Mouse (Mus musculus) neural tube, embryonic 11.5 days (tissue): Measurements from ENCODE around the gene Znrf2. TPM values are rescaled to one million over a fixed set of nuclear protein-coding genes. Genes with fewer than 3 reads are reported as not detected.

ENCODE experiments used
- ATAC-seq: fragments of 200-750 bp; cut with Nextera tagmentation; 2 replicates; pipeline ENCODE4 v1.8.0; 2017; ENCODE audit warnings: moderate number of reproducible peaks, mild to moderate bottlenecking, moderate TSS enrichment, moderate library complexity; ENCODE audit not compliant: insufficient read depth, low FRiP score, low TSS enrichment
- DNase-seq: peaks from one replicate; pipeline ENCODE4 v3.0.0-alpha.2; 2015; ENCODE audit warnings: low spot score
- H3K27ac ChIP-seq: fragments of 300-500 bp; sonication (generic); 2 replicates; pipeline ENCODE4 v1.5.1; 2014; ENCODE audit warnings: low read depth, mild to moderate bottlenecking, low read length
- H3K27me3 ChIP-seq: fragments of 300-500 bp; sonication (generic); 2 replicates; pipeline ENCODE4 v1.6.1; 2014; ENCODE audit warnings: mild to moderate bottlenecking, low read length, mixed read lengths; ENCODE audit not compliant: control insufficient read depth, insufficient read depth
- H3K36me3 ChIP-seq: fragments of 300-500 bp; sonication (generic); 2 replicates; pipeline ENCODE4 v1.6.1; 2014; ENCODE audit warnings: mild to moderate bottlenecking, low read length, moderate library complexity, mixed read lengths; ENCODE audit not compliant: control insufficient read depth, insufficient read depth
- H3K4me1 ChIP-seq: fragments of 300-500 bp; sonication (generic); 2 replicates; pipeline ENCODE4 v1.6.1; 2014; ENCODE audit warnings: low read length, mixed read lengths; ENCODE audit not compliant: control insufficient read depth, insufficient read depth
- H3K4me2 ChIP-seq: fragments of 300-500 bp; sonication (generic); 2 replicates; pipeline ENCODE4 v1.6.1; 2014; ENCODE audit warnings: low read depth, mild to moderate bottlenecking, moderate library complexity
- H3K4me3 ChIP-seq: fragments of 300-500 bp; sonication (generic); 2 replicates; pipeline ENCODE4 v1.5.1; 2014; ENCODE audit warnings: low read depth, low read length
- H3K9ac ChIP-seq: fragments of 300-500 bp; sonication (generic); 2 replicates; pipeline ENCODE4 v1.6.1; 2014; ENCODE audit warnings: mild to moderate bottlenecking, low read length
- H3K9me3 ChIP-seq: fragments of 300-500 bp; sonication (generic); 2 replicates; pipeline ENCODE4 v1.6.1; 2016; ENCODE audit warnings: low read length; ENCODE audit not compliant: control insufficient read depth
- WGBS: fragments of 180-500 bp; shearing (Covaris S2); extraction: QIAGEN DNeasy Blood & Tissue Kit; methylation state at CpG from one replicate; pipeline ENCODE4 v1.1.7; 2014; 5-methylcytosine and 5-hydroxymethylcytosine counted together
- polyA plus RNA-seq: library from polyadenylated mRNA; unstranded; fragments of >200 nt; fragmentation: Nextera tagmentation; extraction: Ambion mirVana; gene quantifications from 2 replicates; pipeline ENCODE4 v1.2.1, GENCODE M21; 2014

The Znrf2 gene
- polyA plus RNA-seq, 1 experiment from 2014 or later: 2.5 TPM

DNA sequence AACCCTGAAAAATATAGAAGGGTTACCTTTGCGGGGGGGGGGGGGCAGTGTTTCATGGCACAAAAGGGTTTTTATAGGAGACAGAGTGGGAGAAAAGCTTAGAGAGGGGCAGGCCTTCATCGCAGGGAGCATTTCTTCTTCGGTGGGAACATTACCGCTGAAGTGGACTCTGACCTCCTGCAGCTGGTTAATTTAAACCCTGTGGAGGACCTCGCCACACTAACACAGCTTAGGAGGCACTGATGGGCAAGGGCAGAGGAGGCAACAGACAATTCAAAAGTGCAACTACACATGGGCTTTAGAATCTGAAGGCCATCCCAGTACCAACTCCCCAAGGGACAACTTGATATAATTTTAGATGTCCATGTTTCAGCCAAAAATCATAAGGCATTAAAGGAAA, 20.7 kb upstream of the Znrf2 start:
- no peaks in the 10 kb centered on the region for H3K9me3 ChIP-seq
- DNase-seq: no peak
- H3K4me2 ChIP-seq: no peak overlapping the region
- WGBS: 77% methylated on average over 5 of the region's 5 CpGs
- no peaks in the 10 kb centered on the region for H3K27me3 ChIP-seq
- H3K4me1 ChIP-seq: no peaks in the 10 kb centered on the region
- no peak overlapping the region for H3K4me3 ChIP-seq
- no peak overlapping the region for H3K27ac ChIP-seq
- no peaks in the 10 kb centered on the region for H3K36me3 ChIP-seq
- H3K9ac ChIP-seq: no peak overlapping the region
- ATAC-seq: no peak

- DNase-seq: no peak
- no peak for ATAC-seq
Measured at GRCm38 (mm10) chr6:54802348-54802747, 14.4 kb upstream of the Znrf2 start.

DNA sequence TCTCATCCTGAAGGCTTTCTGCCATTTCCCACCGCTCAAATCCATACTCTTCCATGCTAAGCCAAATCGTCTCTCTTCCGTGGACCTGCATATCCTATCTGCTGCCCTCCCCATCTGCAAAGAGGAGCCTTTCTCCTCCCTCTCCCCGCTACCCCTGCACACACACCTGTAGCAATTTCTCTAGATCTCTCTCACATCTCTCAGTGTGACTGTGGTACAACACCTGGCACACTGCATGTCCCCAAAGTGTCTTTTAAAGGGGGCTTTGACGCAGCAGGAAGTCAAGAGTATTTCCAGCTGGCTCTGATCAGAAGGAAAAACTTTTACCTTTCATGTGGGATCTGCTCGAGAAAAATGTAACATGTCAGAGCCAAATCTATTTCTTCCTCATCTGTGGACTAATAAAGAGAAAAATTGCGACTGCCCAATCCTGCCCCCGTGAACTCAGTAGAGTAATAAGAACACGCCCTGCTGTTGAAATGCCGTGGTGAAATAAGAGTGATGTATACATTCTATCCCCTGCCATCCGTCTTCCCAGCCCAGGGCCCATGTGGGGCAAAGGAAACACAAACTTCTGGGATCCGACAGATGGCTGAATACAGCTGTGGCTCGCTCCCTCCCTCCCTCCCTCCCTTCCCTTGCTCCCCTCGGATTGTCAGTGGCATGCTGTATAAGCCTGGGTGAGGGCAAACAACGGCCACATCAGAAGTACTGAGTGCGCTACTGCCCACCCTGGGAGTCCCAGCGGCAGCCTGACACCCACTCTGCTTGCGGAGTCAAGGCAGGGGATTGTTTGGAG, 12.5 kb upstream of the Znrf2 start:
- H3K4me2 ChIP-seq: no peak overlapping the region
- H3K36me3 ChIP-seq: no peaks in the 10 kb centered on the region
- no peak for ATAC-seq
- no peaks in the 10 kb centered on the region for H3K4me1 ChIP-seq
- no peaks in the 10 kb centered on the region for H3K27me3 ChIP-seq
- H3K9ac ChIP-seq: no peak overlapping the region
- no peak overlapping the region for H3K27ac ChIP-seq
- 57% methylated on average over 18 of the region's 18 CpGs for WGBS
- H3K9me3 ChIP-seq: no peaks in the 10 kb centered on the region
- no peak overlapping the region for H3K4me3 ChIP-seq
- DNase-seq: peak; percentile 27

More at GRCm38 (mm10) chr6:54802348-54802747, 14.4 kb upstream of the Znrf2 start:
- H3K9ac ChIP-seq: no peak overlapping the region
- H3K4me3 ChIP-seq: no peak overlapping the region
- 67% methylated on average over 8 of the region's 8 CpGs for WGBS
- no peaks in the 10 kb centered on the region for H3K4me1 ChIP-seq
- H3K27ac ChIP-seq: no peak overlapping the region
- no peaks in the 10 kb centered on the region for H3K36me3 ChIP-seq
- H3K4me2 ChIP-seq: no peak overlapping the region
- no peaks in the 10 kb centered on the region for H3K9me3 ChIP-seq
- no peaks in the 10 kb centered on the region for H3K27me3 ChIP-seq

- Histone ChIP-seq H3K27ac (no peak overlapping the region), H3K9me3 (no peaks in the 10 kb centered on the region), H3K9ac (no peak overlapping the region), H3K27me3 (no peaks in the 10 kb centered on the region), H3K4me3 (no peak overlapping the region), H3K4me1 (no peaks in the 10 kb centered on the region), H3K36me3 (no peaks in the 10 kb centered on the region), H3K4me2 (no peak overlapping the region)
- ATAC-seq (no peak), DNase-seq (no peak)
- WGBS: 90% methylated on average over 5 of the region's 5 CpGs
Measured at GRCm38 (mm10) chr6:54805779-54806178, 10.9 kb upstream of the Znrf2 start.

DNA sequence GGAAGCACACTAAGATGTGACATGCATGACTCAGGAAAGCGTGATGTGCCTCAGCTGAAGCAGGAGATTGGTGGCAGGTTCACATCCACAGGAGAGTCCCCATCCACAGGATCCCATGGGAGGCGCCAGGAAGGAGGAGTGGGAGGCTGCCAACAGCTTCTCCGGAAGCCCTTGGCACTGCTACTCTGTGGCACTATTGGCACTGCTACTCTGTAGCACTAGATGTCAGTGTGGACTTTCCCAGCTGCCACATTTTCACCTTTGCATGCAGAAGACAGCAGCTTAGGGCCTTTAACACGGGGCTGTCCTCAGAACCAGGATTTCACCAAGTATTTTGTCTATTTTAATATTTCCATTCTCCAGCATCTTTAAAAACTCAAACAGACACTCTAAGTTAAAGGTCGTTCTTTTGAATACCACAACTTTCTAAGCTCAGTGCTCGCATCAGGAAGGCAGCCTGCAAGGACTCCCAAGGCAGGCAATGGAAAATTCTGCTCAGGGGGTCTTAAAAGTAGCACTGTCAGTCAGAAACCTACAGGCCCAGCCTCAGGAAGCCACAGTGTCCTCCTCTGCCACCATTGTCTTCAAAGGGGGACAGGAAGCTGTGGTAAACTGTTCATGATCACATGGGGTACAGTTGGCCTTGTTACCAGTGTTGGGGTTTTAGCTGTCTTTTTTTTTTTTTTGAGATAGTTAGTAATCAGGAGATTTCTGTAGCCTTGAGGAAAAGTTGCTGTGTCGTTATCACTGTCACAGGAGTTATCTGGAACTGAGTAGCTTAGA, 7.0 kb upstream of the Znrf2 start:
- Histone ChIP-seq H3K9ac (no peak overlapping the region), H3K4me2 (no peak overlapping the region), H3K27ac (no peak overlapping the region), H3K4me1 (no peaks in the 10 kb centered on the region), H3K27me3 (no peaks in the 10 kb centered on the region), H3K9me3 (no peaks in the 10 kb centered on the region), H3K4me3 (no peak overlapping the region), H3K36me3 (no peaks in the 10 kb centered on the region)
- no peak for ATAC-seq
- no peak for DNase-seq
- WGBS: 74% methylated on average over 7 of the region's 7 CpGs

- Histone ChIP-seq H3K4me3 (no peak overlapping the region), H3K27ac (no peak overlapping the region), H3K27me3 (no peaks in the 10 kb centered on the region), H3K9me3 (no peaks in the 10 kb centered on the region), H3K4me1 (no peaks in the 10 kb centered on the region), H3K36me3 (no peaks in the 10 kb centered on the region), H3K9ac (no peak overlapping the region), H3K4me2 (no peak overlapping the region)
- ATAC-seq (no peak), DNase-seq (no peak)
- 81% methylated on average over 1 of the region's 1 CpGs for WGBS
Measured at GRCm38 (mm10) chr6:54810314-54810646, 6.4 kb upstream of the Znrf2 start.

DNA sequence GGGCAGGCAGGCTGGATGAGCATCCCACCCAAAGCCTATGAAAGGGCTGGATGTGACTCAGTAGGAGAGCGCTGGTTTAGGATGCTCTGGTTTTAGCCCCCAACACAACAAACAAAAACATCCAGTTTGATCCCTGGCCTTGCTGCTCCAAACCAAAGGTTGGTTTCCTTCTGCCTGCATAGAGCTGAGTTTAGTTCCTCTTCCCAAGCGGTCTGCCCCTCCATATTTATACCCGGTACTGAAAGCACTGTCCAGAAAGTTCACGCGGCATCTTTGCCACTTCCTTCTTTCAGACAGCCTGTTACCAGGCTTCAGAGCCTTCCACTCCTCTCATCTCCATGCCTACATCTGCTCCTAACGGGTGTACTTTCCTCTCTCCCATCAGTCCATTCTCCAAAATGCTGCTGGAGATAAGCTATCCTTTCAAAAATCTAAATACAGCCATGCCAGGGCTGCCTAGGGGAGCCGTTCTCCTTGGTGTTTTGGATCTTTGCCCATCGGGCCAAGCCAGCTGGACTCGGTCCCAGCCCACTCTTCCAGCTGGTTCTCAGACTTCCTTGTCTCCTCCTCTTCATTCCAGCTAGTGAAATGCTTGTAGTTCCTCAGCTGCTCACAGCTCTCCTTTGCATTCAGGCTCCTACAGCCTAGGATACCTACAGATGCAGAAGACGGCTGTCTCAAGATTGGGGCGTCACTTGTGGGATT, 5.0 kb upstream of the Znrf2 start:
- Histone ChIP-seq H3K27ac (no peak overlapping the region), H3K27me3 (no peaks in the 10 kb centered on the region), H3K4me2 (no peak overlapping the region), H3K4me3 (no peak overlapping the region), H3K4me1 (no peaks in the 10 kb centered on the region), H3K9ac (no peak overlapping the region), H3K36me3 (no peaks in the 10 kb centered on the region), H3K9me3 (no peaks in the 10 kb centered on the region)
- DNase-seq: no peak
- ATAC-seq: no peak
- WGBS: 88% methylated on average over 11 of the region's 11 CpGs

DNA sequence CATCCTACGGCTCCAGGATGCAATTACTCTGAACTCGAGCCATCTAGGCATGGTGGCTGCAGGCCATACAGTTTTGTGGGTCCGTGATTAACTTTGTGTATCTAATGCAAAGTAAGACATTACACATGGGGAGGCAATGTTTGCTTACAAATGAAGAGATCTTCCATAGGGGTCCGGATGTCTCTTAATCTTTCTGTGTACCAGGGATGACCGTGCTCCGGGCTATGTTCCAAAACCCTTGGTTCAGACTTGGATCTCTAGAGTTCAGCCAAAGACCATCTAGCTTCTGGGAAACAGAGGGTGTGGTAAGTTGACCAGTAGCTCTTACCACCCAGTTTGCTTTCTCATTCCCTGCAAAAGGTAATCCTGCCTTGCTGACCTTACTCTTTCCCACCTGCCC, 4.4 kb upstream of the Znrf2 start:
- Histone ChIP-seq H3K9me3 (no peaks in the 10 kb centered on the region), H3K36me3 (no peaks in the 10 kb centered on the region), H3K27ac (no peak overlapping the region), H3K27me3 (no peaks in the 10 kb centered on the region), H3K4me1 (no peaks in the 10 kb centered on the region), H3K4me2 (no peak overlapping the region), H3K4me3 (no peak overlapping the region), H3K9ac (no peak overlapping the region)
- ATAC-seq (no peak), DNase-seq (no peak)
- WGBS: 89% methylated on average over 6 of the region's 6 CpGs
